Mouse (Mus musculus): ENCODE data around the gene Chac1. TPM values are rescaled to one million over a fixed set of nuclear protein-coding genes. Genes with fewer than 3 reads are reported as not detected.

Gene Chac1
- 2.1 and 2.3 TPM in 2 replicates for polyA plus RNA-seq (2012; ENCODE audit: insufficient read depth, insufficient read length, missing spikeins)

GRCm38 (mm10) chr2:119350555-119351486 lies at the start of gene Chac1:
Gene Chac1, plus strand, starts transcription at chr2:119351229.
- Histone ChIP-seq H3K4me3 (ENCODE audit: insufficient read depth, low read depth, low read length) (peak within 1 kb of the TSS; percentile 58), H3K27ac (replicated peaks; ENCODE audit: low read depth, low read length) (no peak within 1 kb of the TSS), H3K4me1 (ENCODE audit: control insufficient read depth, insufficient read depth, insufficient read length, low read length) (peaks cover 14% of the 10 kb centered on the region)

- peak overlapping the region; percentile 23; the same call in 1 of the 2 replicates for H3K27ac ChIP-seq (replicated peaks; ENCODE audit: low read depth, low read length)
- H3K4me1 ChIP-seq (ENCODE audit: control insufficient read depth, insufficient read depth, insufficient read length, low read length): peaks cover 38% of the 10 kb centered on the region
Observed at GRCm38 (mm10) chr2:119302876-119303275, 48.2 kb upstream of the Chac1 start.

GRCm38 (mm10) chr2:119304391-119304790 lies 46.6 kb upstream of the Chac1 start:
- Histone ChIP-seq H3K4me1 (ENCODE audit: control insufficient read depth, insufficient read depth, insufficient read length, low read length) (peaks cover 30% of the 10 kb centered on the region), H3K4me3 (ENCODE audit: insufficient read depth, low read depth, low read length) (no peak overlapping the region), H3K27ac (replicated peaks; ENCODE audit: low read depth, low read length) (no peak overlapping the region)

More at GRCm38 (mm10) chr2:119302876-119303275, 48.2 kb upstream of the Chac1 start:
- no peak overlapping the region for H3K4me3 ChIP-seq (ENCODE audit: insufficient read depth, low read depth, low read length)

GRCm38 (mm10) chr2:119304798-119305208 lies 46.2 kb upstream of the Chac1 start:
- no peak overlapping the region for H3K4me3 ChIP-seq (ENCODE audit: insufficient read depth, low read depth, low read length)
- H3K27ac ChIP-seq (replicated peaks; ENCODE audit: low read depth, low read length): peak overlapping the region; percentile 23; the same call in 1 of the 2 replicates
- peaks cover 31% of the 10 kb centered on the region for H3K4me1 ChIP-seq (ENCODE audit: control insufficient read depth, insufficient read depth, insufficient read length, low read length)

- H3K27ac ChIP-seq (replicated peaks; ENCODE audit: low read depth, low read length): peak overlapping the region; percentile 65
- H3K4me1 ChIP-seq (ENCODE audit: control insufficient read depth, insufficient read depth, insufficient read length, low read length): peaks cover 39% of the 10 kb centered on the region
- no peak overlapping the region for H3K4me3 ChIP-seq (ENCODE audit: insufficient read depth, low read depth, low read length)
Observed at GRCm38 (mm10) chr2:119311544-119311943, 39.5 kb upstream of the Chac1 start.

- Histone ChIP-seq H3K27ac (replicated peaks; ENCODE audit: low read depth, low read length) (peak overlapping the region; percentile 65), H3K4me3 (ENCODE audit: insufficient read depth, low read depth, low read length) (no peak overlapping the region), H3K4me1 (ENCODE audit: control insufficient read depth, insufficient read depth, insufficient read length, low read length) (peaks cover 39% of the 10 kb centered on the region)
Observed at GRCm38 (mm10) chr2:119312380-119312958, 38.6 kb upstream of the Chac1 start.

- peak overlapping the region; percentile 92 for H3K27ac ChIP-seq (replicated peaks; ENCODE audit: low read depth, low read length)
- peak overlapping the region; percentile 37 for H3K4me3 ChIP-seq (ENCODE audit: insufficient read depth, low read depth, low read length)
- H3K4me1 ChIP-seq (ENCODE audit: control insufficient read depth, insufficient read depth, insufficient read length, low read length): peaks cover 46% of the 10 kb centered on the region
Observed at GRCm38 (mm10) chr2:119313780-119314479, 37.1 kb upstream of the Chac1 start.

- no peak overlapping the region for H3K4me3 ChIP-seq (ENCODE audit: insufficient read depth, low read depth, low read length)
- H3K4me1 ChIP-seq (ENCODE audit: control insufficient read depth, insufficient read depth, insufficient read length, low read length): peaks cover 42% of the 10 kb centered on the region
- peak overlapping the region; percentile 92 for H3K27ac ChIP-seq (replicated peaks; ENCODE audit: low read depth, low read length)
Observed at GRCm38 (mm10) chr2:119314742-119315310, 36.2 kb upstream of the Chac1 start.

GRCm38 (mm10) chr2:119318043-119318710 lies 32.9 kb upstream of the Chac1 start:
- Histone ChIP-seq H3K27ac (replicated peaks; ENCODE audit: low read depth, low read length) (peak overlapping the region; percentile 77), H3K4me3 (ENCODE audit: insufficient read depth, low read depth, low read length) (no peak overlapping the region)

GRCm38 (mm10) chr2:119320571-119320970 lies 30.5 kb upstream of the Chac1 start:
- Histone ChIP-seq H3K4me3 (ENCODE audit: insufficient read depth, low read depth, low read length) (no peak overlapping the region), H3K27ac (replicated peaks; ENCODE audit: low read depth, low read length) (no peak overlapping the region; the same call in 1 of the 2 replicates), H3K4me1 (ENCODE audit: control insufficient read depth, insufficient read depth, insufficient read length, low read length) (peaks cover 23% of the 10 kb centered on the region)

More at GRCm38 (mm10) chr2:119318043-119318710, 32.9 kb upstream of the Chac1 start:
- peaks cover 35% of the 10 kb centered on the region for H3K4me1 ChIP-seq (ENCODE audit: control insufficient read depth, insufficient read depth, insufficient read length, low read length)

GRCm38 (mm10) chr2:119321771-119322586 lies 29.1 kb upstream of the Chac1 start:
- no peak overlapping the region for H3K27ac ChIP-seq (replicated peaks; ENCODE audit: low read depth, low read length)
- peaks cover 23% of the 10 kb centered on the region for H3K4me1 ChIP-seq (ENCODE audit: control insufficient read depth, insufficient read depth, insufficient read length, low read length)
- H3K4me3 ChIP-seq (ENCODE audit: insufficient read depth, low read depth, low read length): peak overlapping the region; percentile 33

- H3K27ac ChIP-seq (replicated peaks; ENCODE audit: low read depth, low read length): no peak overlapping the region
- H3K4me3 ChIP-seq (ENCODE audit: insufficient read depth, low read depth, low read length): peak overlapping the region; percentile 31
- H3K4me1 ChIP-seq (ENCODE audit: control insufficient read depth, insufficient read depth, insufficient read length, low read length): peaks cover 23% of the 10 kb centered on the region
Observed at GRCm38 (mm10) chr2:119322587-119323300, 28.3 kb upstream of the Chac1 start.

Measured in brown adipose tissue, adult 24 weeks (tissue).